Mouse (Mus musculus) T-helper 2 cell (primary cell): ENCODE results near the gene Wasf2.
"Not testable (repeated sequence)": the region's sequence is repeated elsewhere in the genome, so short reads cannot be mapped to it uniquely, and the experiment has no call there.

Experiments used
- in situ Hi-C: fragments of 300-600 bp; cut with MboI, MseI; formaldehyde crosslinking; loops from one replicate; pipeline ENCODE4 v1.15.1; 2025; ENCODE audit warnings: high pct_unique_total_duplicates

Wasf2 gene

DNA sequence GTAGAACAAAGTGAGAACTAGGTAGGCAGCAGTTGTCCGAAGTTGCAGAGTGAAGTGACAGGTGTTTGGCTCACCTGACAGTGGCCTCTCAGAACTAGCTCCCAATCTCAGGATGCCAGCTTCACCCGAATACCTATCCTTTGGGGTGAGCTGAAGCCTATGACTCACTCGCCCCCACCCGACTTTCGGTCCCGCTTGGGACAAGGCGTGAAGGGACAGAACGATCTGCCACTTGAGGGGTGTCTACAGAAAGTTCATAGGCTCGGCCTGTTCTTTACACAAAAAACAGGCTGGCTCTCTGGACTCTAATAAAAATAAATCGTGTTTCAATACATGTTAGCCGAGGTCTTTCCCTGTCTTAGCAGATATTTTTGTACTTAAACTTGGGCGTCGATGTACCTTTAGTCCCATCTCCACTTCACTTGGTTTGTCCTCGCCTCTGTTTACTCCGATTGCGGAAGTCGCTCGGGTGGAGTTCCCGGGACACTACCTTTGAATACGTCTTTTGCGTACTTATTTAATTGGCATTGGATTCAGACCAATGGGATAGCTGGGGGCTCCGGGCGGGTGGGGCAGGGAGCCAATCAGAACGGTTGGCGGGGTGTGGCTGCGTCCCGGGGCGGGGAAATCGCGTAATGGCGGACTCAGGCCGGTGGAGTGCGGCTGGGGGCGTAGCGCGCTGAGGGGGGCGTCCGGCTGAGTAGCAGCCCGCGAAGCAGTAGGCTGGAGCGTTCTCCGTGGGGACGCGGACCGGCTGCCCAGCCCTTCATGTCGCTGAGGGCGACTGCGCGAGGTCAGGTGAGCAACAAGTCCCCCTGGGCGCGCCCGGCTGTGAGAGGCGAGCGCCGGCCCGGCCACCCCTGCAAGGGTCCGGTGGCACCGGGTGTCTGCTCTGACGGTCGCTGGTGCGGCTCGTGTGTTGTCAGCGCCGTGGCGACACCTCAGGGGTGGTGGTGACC, at the start of gene Wasf2:
Wasf2 (plus strand) TSS at position 575 of the 959 bp plus-strand sequence.
- in situ Hi-C loops: no loop called here

DNA sequence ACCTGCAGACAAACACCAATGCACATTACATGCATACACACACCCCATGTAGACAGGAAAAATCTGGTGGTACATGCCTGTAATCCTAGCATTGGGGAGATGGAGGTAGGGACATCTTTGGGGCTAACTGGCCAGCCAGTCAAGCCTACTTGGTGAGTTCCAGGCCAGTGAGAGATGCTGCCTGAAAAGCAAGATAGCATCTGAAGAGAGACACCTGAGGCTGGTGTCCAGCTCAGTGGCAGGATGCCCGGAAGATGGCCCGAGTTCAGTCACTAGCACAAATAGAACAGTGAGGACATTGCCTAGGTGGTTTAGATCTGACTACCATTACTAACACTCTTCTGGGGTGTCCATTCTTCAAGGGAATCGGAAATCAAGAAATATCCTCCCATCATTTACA, 49.4 kb upstream of the Wasf2 start:
- in situ Hi-C loops: no loop called here

DNA sequence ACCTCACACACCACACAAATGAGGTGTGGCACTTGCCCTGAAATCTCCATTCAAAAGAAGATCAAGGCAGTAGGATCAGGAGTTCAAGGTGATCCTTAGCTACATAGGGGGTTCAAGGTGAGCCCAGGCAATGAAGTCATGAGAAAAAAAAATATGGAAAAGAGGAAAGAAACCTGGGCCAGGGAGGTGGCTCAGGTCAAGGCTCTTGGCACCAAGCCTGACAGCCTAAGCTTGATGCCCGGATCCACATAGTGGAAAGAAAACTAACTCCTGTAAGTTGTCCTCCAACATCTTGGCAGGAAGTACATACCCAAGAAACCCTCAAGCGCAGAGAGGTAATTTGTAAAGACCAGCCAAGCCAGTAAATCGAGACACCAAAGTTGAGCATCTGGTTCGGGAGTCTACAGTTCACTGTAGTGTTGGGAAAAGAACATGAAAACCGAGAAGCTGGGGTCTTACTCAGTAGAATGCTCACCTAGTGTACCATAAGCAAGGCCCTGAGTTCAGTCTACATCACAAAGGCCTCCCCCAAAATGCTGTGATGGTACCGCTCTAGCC, 48.0 kb upstream of the Wasf2 start:
- in situ Hi-C loops: no loop called here

DNA sequence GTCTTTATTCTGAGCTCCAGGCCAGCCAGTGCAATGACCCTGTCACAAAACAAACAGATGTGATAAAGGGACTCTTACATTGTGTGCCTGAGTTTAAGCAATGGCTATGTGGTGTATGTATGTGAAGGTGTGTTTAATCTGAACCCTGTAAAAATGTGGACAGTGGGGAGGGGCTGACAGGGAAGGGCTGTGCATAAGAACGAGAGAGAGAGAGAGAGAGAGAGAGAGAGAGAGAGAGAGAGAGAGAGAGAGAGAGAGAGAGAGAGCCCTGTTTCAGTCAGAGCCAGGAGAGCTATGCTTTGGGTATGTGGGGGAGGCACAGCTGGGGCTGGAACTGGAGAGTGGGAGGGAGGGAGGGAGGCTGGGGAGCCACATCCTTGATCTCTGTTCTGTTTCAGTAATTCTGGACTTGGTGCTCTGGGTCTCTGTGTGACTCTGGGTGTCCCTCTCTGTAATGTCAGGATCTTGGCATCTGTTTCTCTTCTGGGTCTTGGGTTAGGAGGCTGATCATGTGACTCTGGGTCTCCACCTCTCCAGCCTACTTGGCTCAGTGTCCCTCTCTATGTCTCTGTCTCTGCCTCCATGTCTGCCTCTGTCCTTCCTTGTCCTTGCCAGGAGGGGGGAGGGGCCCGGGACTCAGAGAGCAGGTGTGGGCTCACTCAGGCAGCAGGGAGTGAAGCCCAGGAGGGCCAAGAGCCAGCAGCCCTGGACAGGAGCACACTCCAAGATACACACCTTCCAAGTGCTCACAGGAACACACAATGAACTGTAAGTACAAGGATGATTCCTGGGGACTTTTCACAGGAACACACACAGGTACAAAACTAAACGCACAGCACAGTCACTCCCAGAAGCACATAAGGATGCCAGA, 46.1 kb upstream of the Wasf2 start:
- in situ Hi-C loops: no loop called here

DNA sequence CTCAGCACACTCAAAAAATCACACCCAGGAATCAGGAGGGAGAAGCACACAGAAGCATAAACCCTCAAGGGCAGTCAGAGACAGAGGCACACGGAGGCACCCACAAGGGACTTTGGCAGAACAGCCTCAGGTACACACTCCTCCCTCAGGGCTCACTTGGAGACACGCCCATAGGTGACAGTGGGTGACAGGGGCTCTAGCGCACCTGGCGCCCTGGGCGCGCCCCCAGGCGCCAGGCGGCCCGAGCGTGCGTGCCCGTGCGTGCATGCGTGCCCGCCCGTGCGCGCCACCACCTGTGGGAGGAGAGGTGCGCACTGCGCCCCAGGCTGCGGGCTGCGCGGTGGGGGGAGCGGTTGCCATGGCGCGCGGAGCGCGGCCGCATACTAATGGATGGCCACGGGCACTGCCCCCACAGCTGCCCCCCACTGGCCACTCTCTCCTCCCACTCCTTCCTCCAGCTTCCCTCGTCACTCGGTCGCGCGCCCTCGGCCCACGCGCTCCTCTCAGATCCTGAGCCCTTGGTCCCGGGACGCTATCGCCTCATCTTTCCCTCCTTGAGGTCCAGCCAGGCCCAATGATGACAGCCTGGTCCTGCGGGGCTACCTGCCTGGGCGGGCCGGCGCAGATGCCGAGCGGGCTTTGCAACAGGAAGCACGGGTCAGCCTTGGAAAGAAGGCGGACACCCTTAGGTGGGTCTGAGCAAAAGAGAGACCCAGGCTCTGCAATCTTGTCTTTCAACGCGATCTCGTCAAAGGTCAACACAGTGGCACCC, 45.1 kb upstream of the Wasf2 start:
- in situ Hi-C loops: no loop called here

DNA sequence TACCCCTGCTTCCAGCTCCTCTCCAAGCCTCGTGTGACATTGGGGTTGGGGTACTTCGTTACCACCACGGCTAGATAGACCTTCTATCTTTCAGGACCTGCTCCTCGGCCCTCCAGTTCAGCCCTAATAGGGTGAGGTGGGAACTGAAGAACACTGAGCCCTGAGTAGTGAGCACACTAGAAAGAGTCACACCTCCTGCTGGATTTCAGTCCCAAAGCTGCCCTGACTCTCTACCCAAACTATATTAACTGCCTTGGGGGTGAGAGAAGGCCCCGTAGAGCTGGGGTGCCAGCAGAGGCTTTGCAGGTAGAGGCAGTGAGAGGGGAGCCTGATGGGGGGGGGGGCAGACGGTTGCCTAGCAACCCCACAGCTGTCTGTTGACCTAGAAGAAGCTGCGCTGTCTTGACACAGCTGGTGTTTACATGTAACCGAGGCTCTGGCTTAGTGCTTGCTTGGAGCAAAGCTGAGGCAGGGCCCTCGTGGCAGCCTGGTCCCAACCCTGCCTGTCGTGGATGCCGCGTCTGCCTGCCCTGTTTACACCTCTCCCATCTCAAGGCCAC, 44.4 kb upstream of the Wasf2 start:
- in situ Hi-C loops: no loop called here

DNA sequence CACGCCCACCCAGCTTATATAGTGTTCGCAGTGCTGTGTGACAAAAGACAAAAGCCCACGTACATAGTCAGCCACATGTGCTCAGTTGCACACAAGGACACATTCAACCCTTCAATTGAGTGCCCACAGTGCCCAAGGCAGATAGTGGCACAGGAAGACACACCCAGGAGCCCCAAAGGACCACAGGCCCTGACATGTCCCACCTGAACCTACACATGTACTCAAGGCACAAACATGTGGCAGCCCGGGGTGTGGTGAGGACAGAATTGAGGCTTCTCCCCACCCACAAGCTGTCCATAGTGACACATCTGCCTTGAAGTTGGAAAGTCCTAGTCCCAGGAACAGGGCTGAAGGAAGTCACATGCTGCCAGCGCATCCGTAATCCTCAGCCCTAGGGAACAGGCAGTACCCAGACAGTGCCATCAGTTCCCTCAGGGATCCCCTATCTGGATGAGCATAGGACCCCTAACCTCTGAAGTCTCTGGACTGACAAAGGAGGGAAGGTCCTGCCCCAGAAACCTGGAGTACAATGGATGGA, 43.1 kb upstream of the Wasf2 start:
- in situ Hi-C loops: no loop called here

DNA sequence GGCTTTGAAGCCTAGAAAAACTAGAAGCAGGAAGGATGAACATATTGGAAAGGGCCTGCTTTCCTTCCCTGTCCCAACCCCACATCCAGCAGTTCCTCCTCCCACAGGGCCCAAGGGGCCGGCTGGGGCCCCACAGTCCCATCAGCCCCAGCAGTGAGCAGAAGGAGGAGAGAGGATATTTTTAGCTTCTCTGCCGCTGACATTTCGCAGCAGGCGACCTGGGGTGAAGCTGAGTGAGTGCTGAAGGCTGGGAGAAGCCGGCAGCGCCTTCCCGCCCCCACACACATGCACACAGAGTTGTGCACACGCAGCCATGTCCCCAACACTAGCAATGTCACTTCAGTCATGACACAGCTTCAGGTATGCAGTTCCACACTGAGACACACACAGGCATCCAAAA, 42.5 kb upstream of the Wasf2 start:
- in situ Hi-C loops: no loop called here

DNA sequence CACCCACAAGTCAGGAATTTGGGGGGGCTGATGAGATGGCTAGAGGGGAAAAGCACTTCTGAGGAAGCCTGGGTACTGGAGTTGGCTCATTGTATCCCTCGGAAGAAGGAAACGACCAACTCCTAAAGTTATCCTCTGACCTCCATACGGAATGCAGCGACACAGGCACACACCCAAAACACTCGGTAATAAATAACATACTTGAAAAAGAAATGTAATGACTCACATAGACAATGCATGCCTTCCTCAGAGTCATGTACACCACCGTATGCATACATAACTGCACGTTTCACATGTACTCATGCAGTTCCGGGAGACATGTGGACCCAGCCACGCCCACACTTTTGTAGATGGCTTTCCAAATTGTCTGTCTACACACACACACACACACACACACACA, 41.0 kb upstream of the Wasf2 start:
- in situ Hi-C loops: no loop called here

DNA sequence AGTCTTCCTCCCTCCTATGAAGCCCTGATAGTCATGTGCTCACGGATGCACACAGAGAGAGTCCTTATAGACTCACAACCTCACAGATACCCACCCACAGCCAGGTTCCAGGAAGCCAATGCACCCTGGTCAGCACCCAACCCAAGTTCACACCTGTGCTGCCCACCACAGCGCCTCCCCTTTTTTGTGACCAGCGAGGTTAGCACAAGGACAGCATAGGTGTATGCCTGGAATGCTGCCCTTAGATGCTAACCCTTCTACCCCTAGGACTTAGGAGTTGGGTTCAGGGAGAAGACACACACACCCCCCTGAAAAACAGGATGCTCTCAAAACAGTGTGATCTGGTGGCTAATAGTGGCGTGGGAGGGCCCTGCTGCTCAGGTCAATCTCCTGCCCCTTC, 40.5 kb upstream of the Wasf2 start:
- in situ Hi-C loops: no loop called here

DNA sequence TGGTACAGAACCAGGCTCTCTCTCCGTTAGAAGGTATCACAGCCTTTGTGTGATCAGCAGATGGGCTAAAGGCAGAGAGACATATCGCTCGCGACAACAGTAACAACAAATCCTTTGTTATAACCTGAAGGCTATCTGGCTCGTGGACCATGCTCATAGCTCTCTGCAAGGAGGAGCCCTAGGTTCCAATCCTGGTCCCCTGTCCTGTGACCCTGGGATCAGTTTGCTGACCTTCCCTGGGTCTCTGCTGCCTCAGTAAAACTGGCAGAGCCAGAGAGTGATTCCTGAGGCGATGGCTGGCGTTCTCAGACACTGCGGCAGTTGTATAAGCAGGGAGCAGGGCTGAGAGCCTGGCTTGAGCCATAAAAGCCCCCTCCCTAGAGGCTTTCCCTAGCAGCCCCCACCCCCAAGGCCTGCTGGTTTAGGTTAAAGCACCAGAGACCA, 40.0 kb upstream of the Wasf2 start:
- in situ Hi-C loops: no loop called here

DNA sequence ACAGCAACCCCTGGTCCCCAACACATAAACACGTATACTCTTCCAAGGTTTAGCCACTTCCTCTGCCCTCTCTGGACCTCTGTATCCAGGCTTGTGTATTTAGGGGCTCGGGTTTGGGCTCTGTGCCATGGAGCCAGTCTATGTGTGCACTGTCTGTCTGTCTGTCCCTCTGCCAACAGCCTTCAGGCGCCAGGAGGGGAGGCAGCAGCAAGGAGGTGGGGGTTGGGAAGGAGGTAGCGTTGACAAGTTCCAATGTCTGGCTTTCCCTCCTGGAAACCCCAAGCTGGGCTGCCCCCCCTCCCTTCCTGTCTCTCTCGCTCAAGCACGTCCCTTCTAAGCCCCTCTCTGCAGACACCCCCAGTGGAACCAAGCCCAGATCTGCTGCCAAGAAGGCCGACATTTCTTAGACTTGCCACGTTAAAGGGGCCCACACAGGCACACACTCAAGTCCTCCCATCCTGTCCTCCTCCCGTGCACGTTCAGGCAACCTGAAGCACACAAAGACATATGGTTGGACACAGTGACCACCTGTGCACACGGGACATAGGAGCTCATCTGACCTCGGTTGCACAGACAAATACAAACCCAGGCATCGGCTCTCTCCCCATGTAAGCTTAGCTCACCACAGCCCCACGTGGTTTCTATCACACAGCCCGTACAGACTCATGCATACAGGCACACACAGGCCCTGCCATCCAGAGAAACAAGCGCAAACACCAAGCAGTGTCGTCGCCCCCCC, 39.4 kb upstream of the Wasf2 start:
- in situ Hi-C loops: no loop called here

DNA sequence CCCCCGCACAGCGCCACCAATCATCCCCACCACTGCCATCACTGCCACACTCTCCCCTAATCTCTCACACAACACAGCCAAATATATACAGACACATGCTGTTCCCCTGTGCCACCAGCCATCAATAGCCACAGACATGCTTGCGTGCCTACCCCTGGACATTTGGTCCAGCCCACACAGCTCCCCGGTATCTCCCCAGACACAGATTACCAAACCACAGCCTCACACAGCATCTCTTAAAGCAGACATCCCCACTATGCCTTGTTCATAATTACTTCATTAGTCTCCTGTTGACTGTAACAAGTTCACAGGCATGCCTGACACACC, 38.9 kb upstream of the Wasf2 start:
- in situ Hi-C loops: no loop called here

DNA sequence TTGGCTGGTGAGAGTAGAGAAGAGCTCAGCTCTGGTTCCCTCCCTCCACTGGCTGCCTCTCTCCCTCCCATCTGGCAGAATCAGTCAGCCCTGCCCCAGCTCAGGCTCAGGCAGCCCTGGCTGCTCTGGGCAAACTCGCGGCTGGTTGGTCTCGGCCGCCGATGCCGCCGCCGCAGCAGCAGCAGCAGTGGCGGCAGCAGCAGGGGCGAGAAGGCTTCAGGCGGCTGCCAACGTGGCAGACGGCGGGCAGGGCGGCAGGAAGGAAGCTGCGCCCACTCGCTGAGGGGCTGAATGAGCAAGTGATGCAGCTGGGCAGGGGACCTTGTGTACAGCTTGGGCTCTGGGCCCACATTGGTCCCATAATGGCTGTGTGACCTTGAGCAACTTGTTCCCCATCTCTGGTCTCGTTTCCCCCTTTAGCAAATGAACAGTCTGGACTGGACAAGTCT, 37.8 kb upstream of the Wasf2 start:
- in situ Hi-C loops: no loop called here

DNA sequence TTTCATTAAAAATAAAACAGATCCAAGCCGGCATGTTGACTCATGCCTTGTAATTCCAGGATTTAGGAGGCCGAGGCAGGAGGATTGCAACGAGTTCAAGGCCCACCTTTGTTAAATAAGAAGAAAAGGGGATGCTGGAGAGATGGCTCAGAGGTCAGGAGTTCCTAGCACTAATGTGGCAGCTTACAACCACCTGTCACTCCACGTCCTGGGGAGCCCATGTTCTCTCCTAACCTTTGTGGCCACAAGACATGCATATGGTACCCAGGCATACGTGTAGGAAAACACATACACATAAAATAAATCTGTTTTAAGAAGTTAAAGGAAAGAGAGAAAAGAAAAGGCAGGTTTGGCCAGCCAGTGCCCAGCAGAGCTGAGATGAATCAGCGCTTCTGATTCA, 37.2 kb upstream of the Wasf2 start:
- in situ Hi-C loops: no loop called here

DNA sequence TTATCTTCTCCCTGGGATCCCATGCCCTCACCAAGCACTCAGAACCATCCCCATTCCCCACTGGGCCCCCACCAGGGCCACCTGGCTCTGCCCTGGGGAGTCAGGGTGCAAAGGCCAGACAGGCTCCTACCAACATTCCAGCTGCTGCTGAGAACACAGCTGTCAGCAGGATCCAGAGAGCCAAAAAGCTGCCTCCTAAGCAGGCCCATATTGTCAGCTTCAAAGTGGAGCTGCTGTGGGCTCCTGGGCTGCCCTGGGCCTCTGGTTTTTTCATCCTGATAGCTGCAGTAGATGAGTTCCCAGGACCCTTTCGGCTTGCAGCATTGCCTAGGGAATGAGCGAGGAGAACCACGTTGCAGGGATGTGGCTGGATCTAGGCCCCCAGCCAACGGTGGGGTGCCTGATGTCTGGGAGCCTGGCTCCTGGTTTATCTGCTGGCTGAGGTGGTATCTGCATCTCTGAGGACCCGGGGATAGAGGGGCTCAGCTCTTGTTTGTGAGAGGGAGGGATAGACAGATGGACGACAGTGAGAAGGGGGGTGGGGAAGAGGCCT, 36.7 kb upstream of the Wasf2 start:
- in situ Hi-C loops: no loop called here

DNA sequence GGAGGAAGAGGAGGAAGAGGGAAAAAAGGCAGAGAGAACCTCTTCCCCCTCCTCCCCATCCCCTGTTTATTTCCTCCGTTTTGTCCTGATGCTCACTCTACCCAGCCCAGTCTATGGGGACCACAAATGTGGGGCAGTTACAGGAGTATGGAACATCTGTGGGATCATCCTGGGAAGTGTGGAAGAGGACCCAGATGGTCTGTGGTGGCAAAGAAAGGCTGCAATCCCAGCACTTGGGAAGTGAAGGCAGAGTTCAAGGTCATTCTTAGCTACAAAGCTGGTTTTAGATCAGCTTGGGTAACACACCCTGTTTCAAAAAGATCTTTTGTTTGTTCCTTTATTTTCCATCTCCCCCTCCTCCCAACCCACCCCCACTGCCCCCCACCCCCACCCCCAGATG, 36.0 kb upstream of the Wasf2 start:
- in situ Hi-C loops: no loop called here

DNA sequence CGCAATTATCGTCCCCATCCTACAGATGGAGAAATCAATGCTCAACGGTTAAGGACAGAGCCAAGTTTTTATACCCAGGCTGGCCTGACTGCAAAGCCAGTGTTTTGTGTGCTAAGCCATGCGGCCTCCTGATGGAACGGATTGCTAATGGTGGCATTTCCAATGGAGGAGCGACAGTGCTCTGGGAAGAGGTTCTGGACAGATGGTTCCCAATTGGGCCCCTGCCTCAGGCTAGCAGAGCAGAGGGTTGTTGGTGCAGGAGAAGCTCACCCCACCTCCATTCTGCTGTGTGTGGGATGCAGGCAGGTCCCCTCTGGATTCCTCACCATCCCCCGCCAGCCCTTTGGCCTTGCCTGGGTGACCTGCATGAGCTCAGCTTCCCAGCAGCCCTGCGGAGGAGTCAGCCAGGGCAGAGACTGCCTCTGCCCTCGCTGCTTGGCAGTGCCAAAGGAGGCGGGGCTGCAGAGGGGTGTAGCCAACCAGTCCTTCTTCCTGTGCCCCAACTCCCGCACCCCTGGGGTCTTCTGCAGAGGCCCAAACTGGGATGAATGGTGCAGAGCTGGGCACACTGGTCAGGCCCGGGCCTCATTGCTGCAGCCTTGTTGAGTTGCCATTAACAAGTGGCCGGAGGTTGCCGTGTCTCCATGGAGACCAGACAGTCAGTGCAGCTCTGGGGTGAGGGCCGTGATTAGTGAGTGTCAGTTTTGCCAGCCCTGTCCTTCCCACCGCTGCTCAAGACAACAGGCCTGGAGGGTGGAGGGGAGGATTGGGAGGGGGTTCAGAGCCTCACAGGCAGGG, 35.2 kb upstream of the Wasf2 start:
- in situ Hi-C loops: no loop called here

DNA sequence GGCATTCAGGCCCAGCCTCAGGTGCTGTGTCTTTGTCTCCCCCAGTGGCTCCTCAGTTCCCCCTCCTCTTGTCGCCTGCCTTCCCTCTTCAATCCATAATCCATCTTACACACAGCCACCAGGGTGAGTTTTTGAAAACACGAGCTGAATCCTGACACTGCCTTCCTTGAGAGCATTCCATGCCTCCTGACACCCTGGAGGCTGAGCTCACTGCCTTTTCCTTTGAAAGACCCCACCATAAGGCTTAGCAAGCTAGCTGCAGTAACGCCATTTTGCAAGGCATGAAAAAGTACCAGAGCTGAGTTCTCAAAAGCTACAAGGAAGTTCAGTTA, 34.6 kb upstream of the Wasf2 start:
- in situ Hi-C loops: not testable (repeated sequence)
